Mouse (Mus musculus) stomach, postnatal 0 days (tissue): ENCODE data around the gene Nudt14. TPM values are rescaled to one million over a fixed set of nuclear protein-coding genes. Genes with fewer than 3 reads are reported as not detected.

Experiments
- ATAC-seq: fragments of 200-750 bp; cut with Nextera tagmentation; 2 replicates; pipeline ENCODE4 v1.8.0; 2017; ENCODE audit not compliant: low FRiP score, low TSS enrichment
- DNase-seq: peaks from one replicate; pipeline ENCODE4 v3.0.0-alpha.2; 2016; ENCODE audit warnings: low spot score
- H3K27ac ChIP-seq: fragments of 300-500 bp; sonication (generic); replicated peaks from 2 replicates; pipeline ENCODE4 v1.5.1; 2014; ENCODE audit warnings: mild to moderate bottlenecking, control low read depth
- H3K27me3 ChIP-seq: fragments of 300-500 bp; sonication (generic); 2 replicates; pipeline ENCODE4 v1.6.1; 2014; ENCODE audit warnings: low read length; ENCODE audit not compliant: control insufficient read depth, insufficient read depth
- H3K36me3 ChIP-seq: fragments of 300-500 bp; sonication (generic); 2 replicates; pipeline ENCODE4 v1.6.1; 2014; ENCODE audit warnings: low read length, mixed read lengths; ENCODE audit not compliant: control insufficient read depth, insufficient read depth
- H3K4me1 ChIP-seq: fragments of 300-500 bp; sonication (generic); replicated peaks from 2 replicates; pipeline ENCODE4 v1.6.1; 2014; ENCODE audit warnings: antibody characterized with exemption; ENCODE audit not compliant: control insufficient read depth, insufficient read depth
- H3K4me2 ChIP-seq: fragments of 300-500 bp; sonication (generic); replicated peaks from 2 replicates; pipeline ENCODE4 v1.6.1; 2014; ENCODE audit warnings: low read depth, mild to moderate bottlenecking, control low read depth, moderate library complexity
- H3K4me3 ChIP-seq: fragments of 300-500 bp; sonication (generic); 2 replicates; pipeline ENCODE4 v1.5.1; 2014; ENCODE audit warnings: low read depth, low read length, control low read depth
- H3K9ac ChIP-seq: fragments of 300-500 bp; sonication (generic); 2 replicates; pipeline ENCODE4 v1.6.1; 2014; ENCODE audit warnings: mild to moderate bottlenecking, low read length, control low read depth, mixed read lengths
- H3K9me3 ChIP-seq: fragments of 300-500 bp; sonication (generic); 2 replicates; pipeline ENCODE4 v1.6.1; 2016; ENCODE audit warnings: low read length; ENCODE audit not compliant: control insufficient read depth
- CTCF ChIP-seq: IDR thresholded peaks from 2 replicates; pipeline ENCODE4 v1.5.1; 2016; ENCODE audit warnings: antibody characterized with exemption, low read depth, mild to moderate bottlenecking, moderate library complexity
- EP300 ChIP-seq: optimal IDR thresholded peaks from 2 replicates; pipeline ENCODE3; 2016; ENCODE audit warnings: antibody characterized with exemption
- WGBS: fragments of 180-500 bp; shearing (Covaris S2); extraction: QIAGEN DNeasy Blood & Tissue Kit; methylation state at CpG from one replicate; pipeline ENCODE4 v1.1.7; 2014; 5-methylcytosine and 5-hydroxymethylcytosine counted together
- polyA plus RNA-seq: library from polyadenylated mRNA; unstranded; fragments of >200 nt; fragmentation: Nextera tagmentation; extraction: Ambion mirVana; gene quantifications from 2 replicates; pipeline ENCODE4 v1.2.1, GENCODE M21; 2015

The Nudt14 gene
- polyA plus RNA-seq, 1 experiment from 2014 or later = 78.6 TPM

- Histone ChIP-seq H3K27me3 (no peaks in the 10 kb centered on the region), H3K4me2 (no peak overlapping the region), H3K9me3 (no peaks in the 10 kb centered on the region), H3K4me3 (no peak overlapping the region), H3K27ac (no peak overlapping the region), H3K4me1 (0 out of 2 replicates have a peak, but pooled peaks cover 8% of the 10 kb centered on the region), H3K9ac (no peak overlapping the region), H3K36me3 (no peaks in the 10 kb centered on the region)
- no peak for DNase-seq
- ATAC-seq = no peak
- no peak for TF ChIP-seq EP300
- TF ChIP-seq CTCF = peak; percentile 66
- 30% methylated on average over 4 of the region's 4 CpGs for WGBS
Measured at GRCm38 (mm10) chr12:112947307-112947706, 5.4 kb upstream of the Nudt14 start.

GRCm38 (mm10) chr12:112943669-112944068 is 1.7 kb upstream of the Nudt14 start:
- DNase-seq (no peak), ATAC-seq (no peak)
- no peak overlapping the region for H3K4me2 ChIP-seq
- no peak overlapping the region for H3K4me3 ChIP-seq
- H3K36me3 ChIP-seq = no peaks in the 10 kb centered on the region
- H3K9ac ChIP-seq = no peak overlapping the region
- no peak for TF ChIP-seq EP300
- no peak for TF ChIP-seq CTCF
- no peak overlapping the region for H3K27ac ChIP-seq
- whole genome bisulfite sequencing = 66% methylated on average over 2 of the region's 2 CpGs
- no peaks in the 10 kb centered on the region for H3K9me3 ChIP-seq
- H3K27me3 ChIP-seq = no peaks in the 10 kb centered on the region
- H3K4me1 ChIP-seq = 0 out of 2 replicates have a peak, but pooled peaks cover 2% of the 10 kb centered on the region

- no peak for TF ChIP-seq CTCF
- Histone ChIP-seq H3K9ac (peak overlapping the region; percentile 70), H3K27ac (peak overlapping the region; percentile 9; the same call in 1 of the 2 replicates), H3K9me3 (no peaks in the 10 kb centered on the region), H3K36me3 (no peaks in the 10 kb centered on the region), H3K4me3 (peak overlapping the region; percentile 59), H3K4me1 (0 out of 2 replicates have a peak, but pooled peaks cover 2% of the 10 kb centered on the region), H3K27me3 (no peaks in the 10 kb centered on the region), H3K4me2 (peak overlapping the region; percentile 67)
- DNase-seq = no peak
- no peak for ATAC-seq
- 29% methylated on average over 10 of the region's 10 CpGs for WGBS
Measured at GRCm38 (mm10) chr12:112941156-112941775, 658 bp downstream of the Nudt14 start.

- H3K36me3 ChIP-seq = no peaks in the 10 kb centered on the region
- H3K4me3 ChIP-seq = no peak overlapping the region
- H3K4me1 ChIP-seq = 0 out of 2 replicates have a peak, but pooled peaks cover 2% of the 10 kb centered on the region
- H3K9ac ChIP-seq = no peak overlapping the region
- ATAC-seq (no peak), DNase-seq (no peak)
- H3K9me3 ChIP-seq = no peaks in the 10 kb centered on the region
- no peak overlapping the region for H3K4me2 ChIP-seq
- no peaks in the 10 kb centered on the region for H3K27me3 ChIP-seq
- TF ChIP-seq EP300 (no peak), CTCF (no peak)
- WGBS = 60% methylated on average over 8 of the region's 9 CpGs
- no peak overlapping the region for H3K27ac ChIP-seq
Measured at GRCm38 (mm10) chr12:112940710-112941109, 1.2 kb downstream of the Nudt14 start.

GRCm38 (mm10) chr12:112940238-112940637 is 1.7 kb downstream of the Nudt14 start:
- 83% methylated on average over 4 of the region's 4 CpGs for WGBS
- H3K4me3 ChIP-seq = no peak overlapping the region
- no peak overlapping the region for H3K9ac ChIP-seq
- H3K9me3 ChIP-seq = no peaks in the 10 kb centered on the region
- H3K27me3 ChIP-seq = no peaks in the 10 kb centered on the region
- no peaks in the 10 kb centered on the region for H3K36me3 ChIP-seq
- no peak overlapping the region; the same call in 1 of the 2 replicates for H3K4me2 ChIP-seq
- H3K4me1 ChIP-seq = 0 out of 2 replicates have a peak, but pooled peaks cover 2% of the 10 kb centered on the region
- no peak for DNase-seq
- H3K27ac ChIP-seq = no peak overlapping the region
- TF ChIP-seq EP300 (no peak), CTCF (no peak)
- ATAC-seq = no peak

- no peak for DNase-seq
Measured at GRCm38 (mm10) chr12:112938873-112939565, 2.9 kb downstream of the Nudt14 start.

More at GRCm38 (mm10) chr12:112938873-112939565, 2.9 kb downstream of the Nudt14 start:
- no peak overlapping the region for H3K4me2 ChIP-seq
- no peak overlapping the region for H3K9ac ChIP-seq
- no peak for ATAC-seq
- H3K9me3 ChIP-seq = no peaks in the 10 kb centered on the region
- TF ChIP-seq CTCF (peak; percentile 69), EP300 (no peak)
- no peak overlapping the region for H3K4me3 ChIP-seq
- WGBS = 58% methylated on average over 10 of the region's 10 CpGs
- H3K27me3 ChIP-seq = no peaks in the 10 kb centered on the region
- 0 out of 2 replicates have a peak, but pooled peaks cover 2% of the 10 kb centered on the region for H3K4me1 ChIP-seq
- H3K27ac ChIP-seq = no peak overlapping the region
- H3K36me3 ChIP-seq = no peaks in the 10 kb centered on the region
